Mouse (Mus musculus) lung, adult 2 months (tissue): ENCODE data around the gene Cct5. TPM values are rescaled to one million over a fixed set of nuclear protein-coding genes. Genes with fewer than 3 reads are reported as not detected.

Source experiments
- DNase-seq: peaks from one replicate; pipeline ENCODE4 v3.0.0; 2022
- H3K4me1 ChIP-seq: fragments of 200-500 bp; 2 replicates; pipeline ENCODE4 v1.6.1; 2011; ENCODE audit warnings: low read length; ENCODE audit not compliant: control insufficient read depth, insufficient read depth
- H3K4me3 ChIP-seq: fragments of 200-500 bp; replicated peaks from 2 replicates; pipeline ENCODE3; 2011; ENCODE audit warnings: low read depth, mild to moderate bottlenecking, control low read depth, low read length; ENCODE audit errors: extremely low read depth
- CTCF ChIP-seq: fragments of 200-500 bp; IDR thresholded peaks from 2 replicates; pipeline ENCODE4 v1.5.1; 2011; ENCODE audit warnings: mild to moderate bottlenecking, low read length, control low read depth; ENCODE audit not compliant: insufficient read depth
- POLR2A ChIP-seq: fragments of 200-500 bp; IDR thresholded peaks from 2 replicates; pipeline ENCODE4 v1.6.1; 2011; ENCODE audit warnings: low read depth, mild to moderate bottlenecking, control low read depth, low read length, borderline replicate concordance; ENCODE audit errors: extremely low read depth
- WGBS: fragments of 180-500 bp; shearing (Covaris S2); methylation state at CpG from one replicate; pipeline ENCODE4 v1.1.7; 2018; 5-methylcytosine and 5-hydroxymethylcytosine counted together
- polyA plus RNA-seq: library from polyadenylated mRNA; depleted of rRNA; stranded (reverse); fragments of >200 nt; gene quantifications from 2 replicates; pipeline ENCODE4 v1.2.3, GENCODE M21; 2012; rRNA removed

Gene Cct5
- polyA plus RNA-seq, result 50.0 and 75.7 TPM in 2 replicates

- peaks cover 11% of the 10 kb centered on the region for H3K4me1 ChIP-seq
- H3K4me3 ChIP-seq, result peak within 1 kb of the TSS; percentile 96
- under 1% methylated on average over 63 of the region's 63 CpGs for WGBS
- peak; percentile 100 for DNase-seq
- TF ChIP-seq CTCF (no peak), POLR2A (peak; percentile 94; the same call in 1 of the 2 replicates)
Observed at GRCm38 (mm10) chr15:31601646-31602374, at the start of gene Cct5, which contains the start of gene Fam173b. Gene Cct5, minus strand, starts transcription at chr15:31601804. Gene Fam173b, plus strand, starts transcription at chr15:31601852.

- TF ChIP-seq CTCF, result no peak
- TF ChIP-seq POLR2A, result no peak
- DNase-seq, result no peak
- H3K4me3 ChIP-seq, result no peak overlapping the region
- H3K4me1 ChIP-seq, result no peaks in the 10 kb centered on the region
- WGBS, result 95% methylated on average over 7 of the region's 7 CpGs
Observed at GRCm38 (mm10) chr15:31650821-31651220, 49.2 kb upstream of the Cct5 start.

- no peak for DNase-seq
- 78% methylated on average over 12 of the region's 12 CpGs for WGBS
- no peak for TF ChIP-seq POLR2A
- TF ChIP-seq CTCF, result no peak
- Histone ChIP-seq H3K4me3 (no peak overlapping the region), H3K4me1 (no peaks in the 10 kb centered on the region)
Observed at GRCm38 (mm10) chr15:31649691-31650090, 48.1 kb upstream of the Cct5 start.

- no peak for TF ChIP-seq POLR2A
- no peak for TF ChIP-seq CTCF
- Histone ChIP-seq H3K4me1 (no peaks in the 10 kb centered on the region), H3K4me3 (no peak overlapping the region)
- DNase-seq, result no peak
- 53% methylated on average over 8 of the region's 8 CpGs for WGBS
Observed at GRCm38 (mm10) chr15:31647851-31648569, 46.4 kb upstream of the Cct5 start.

- no peak for TF ChIP-seq CTCF
- TF ChIP-seq POLR2A, result no peak
- Histone ChIP-seq H3K4me1 (no peaks in the 10 kb centered on the region), H3K4me3 (no peak overlapping the region)
- no peak for DNase-seq
- WGBS, result 82% methylated on average over 6 of the region's 6 CpGs
Observed at GRCm38 (mm10) chr15:31647225-31647624, 45.6 kb upstream of the Cct5 start.

- no peak overlapping the region for H3K4me3 ChIP-seq
- 77% methylated on average over 9 of the region's 9 CpGs for WGBS
- H3K4me1 ChIP-seq, result no peaks in the 10 kb centered on the region
- TF ChIP-seq POLR2A (no peak), CTCF (no peak)
- DNase-seq, result no peak
Observed at GRCm38 (mm10) chr15:31636091-31636595, 34.5 kb upstream of the Cct5 start.

- Histone ChIP-seq H3K4me3 (no peak overlapping the region), H3K4me1 (no peaks in the 10 kb centered on the region)
- WGBS, result 77% methylated on average over 6 of the region's 6 CpGs
- no peak for DNase-seq
- TF ChIP-seq POLR2A (no peak), CTCF (no peak)
Observed at GRCm38 (mm10) chr15:31634582-31634981, 33.0 kb upstream of the Cct5 start.

- TF ChIP-seq CTCF, result no peak
- no peak for TF ChIP-seq POLR2A
- 47% methylated on average over 4 of the region's 4 CpGs for WGBS
- Histone ChIP-seq H3K4me1 (no peaks in the 10 kb centered on the region), H3K4me3 (no peak overlapping the region)
- DNase-seq, result no peak
Observed at GRCm38 (mm10) chr15:31632478-31632877, 30.9 kb upstream of the Cct5 start.

GRCm38 (mm10) chr15:31631396-31631858 lies 29.8 kb upstream of the Cct5 start:
- 88% methylated on average over 12 of the region's 12 CpGs for WGBS
- Histone ChIP-seq H3K4me1 (peaks cover 3% of the 10 kb centered on the region; the same call in 1 of the 2 replicates), H3K4me3 (no peak overlapping the region)
- no peak for TF ChIP-seq POLR2A
- TF ChIP-seq CTCF, result no peak
- no peak for DNase-seq

GRCm38 (mm10) chr15:31629556-31629955 lies 28.0 kb upstream of the Cct5 start:
- peaks cover 3% of the 10 kb centered on the region; the same call in 1 of the 2 replicates for H3K4me1 ChIP-seq
- DNase-seq, result no peak
- TF ChIP-seq POLR2A (no peak), CTCF (no peak)
- H3K4me3 ChIP-seq, result no peak overlapping the region
- WGBS, result 75% methylated on average over 3 of the region's 3 CpGs
